Mouse (Mus musculus): ENCODE data around the gene Plxna3.

DNA sequence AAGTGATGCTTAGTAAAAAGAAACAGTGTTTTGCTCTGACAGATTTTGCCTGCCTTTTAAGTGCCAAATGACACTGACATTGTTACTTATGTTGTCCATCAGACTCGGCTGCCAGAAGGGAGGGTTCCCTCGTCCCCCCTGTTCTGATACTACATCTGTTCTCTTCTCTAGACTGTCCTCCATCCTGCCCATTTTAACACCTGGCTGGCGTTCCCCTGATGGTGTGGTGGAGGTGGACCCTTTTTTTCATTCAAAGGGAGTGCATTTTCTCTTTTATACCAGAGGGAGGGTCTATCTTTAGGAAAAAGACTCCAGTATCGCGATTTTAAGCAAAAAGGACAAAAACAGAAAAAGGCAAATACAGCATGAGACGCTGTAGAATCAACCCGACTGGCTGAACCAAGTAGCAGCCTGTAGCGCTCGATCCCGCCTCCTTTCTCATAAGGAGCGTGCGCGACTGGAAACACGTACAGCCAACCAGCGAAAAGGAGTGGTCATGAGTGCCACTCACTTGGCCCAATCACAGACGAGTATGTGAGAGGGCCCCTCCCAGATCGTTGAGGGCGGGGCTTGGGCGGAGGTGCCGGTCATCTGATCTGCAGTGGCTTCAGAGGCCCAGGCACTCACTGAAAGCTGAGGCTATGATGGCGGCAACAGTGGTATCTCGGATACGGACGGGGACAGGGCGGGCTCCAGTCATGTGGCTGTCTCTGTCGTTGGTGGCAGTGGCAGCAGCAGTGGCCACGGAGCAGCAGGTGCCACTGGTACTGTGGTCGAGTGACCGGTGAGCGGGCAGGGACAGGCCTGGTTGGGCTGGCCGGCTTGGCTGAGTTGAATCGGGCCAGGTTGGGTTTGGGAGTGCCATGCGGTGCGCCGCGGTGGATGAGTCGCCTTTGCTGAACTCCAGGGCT is 32.1 kb upstream of the Plxna3 start, which contains the start of gene Atp6ap1:
- TF ChIP-seq CTCF (IDR thresholded peaks at IDR 0.05; ENCODE audit: low read depth, low read length), result no peak
- TF ChIP-seq GATA1 (IDR thresholded peaks at IDR 0.05; ENCODE audit: borderline replicate concordance, low read length), result no peak
- TF ChIP-seq TAL1 (conservative IDR thresholded peaks at IDR 0.05; ENCODE audit: low read depth, low read length), result no peak

All from G1E (cell line).